8 mouse cellular contexts compared by ENCODE assay signal in genomic region chr17:88505275-88505723, GRCm38 (mm10). TPM values are rescaled to one million over a fixed set of nuclear protein-coding genes. Genes with fewer than 3 reads are reported as not detected.
DNase-seq lines count a peak whose midpoint lies in the region; ATAC-seq and TF ChIP-seq lines count a peak whose summit lies in the region.

No protein-coding gene starts in this region.

- peak overlapping the region; percentile 84; the same call in 1 of the 2 replicates for H3K27ac ChIP-seq in layer of hippocampus, adult 2 months
- H3K27ac ChIP-seq in forebrain, postnatal 0 days (ENCODE audit: low read depth, low read length): 0 out of 2 replicates have a peak overlapping the region, but pooled peaks have one; percentile 3
- H3K27ac ChIP-seq in midbrain, embryonic 14.5 days (replicated peaks; ENCODE audit: low read depth, low read length): 0 out of 2 replicates have a peak overlapping the region, but pooled peaks have one; percentile 38

- no peaks in the 10 kb centered on the region for H3K27me3 ChIP-seq in forebrain, postnatal 0 days (ENCODE audit: insufficient read depth, low read length)
- H3K27me3 ChIP-seq in midbrain, embryonic 14.5 days (ENCODE audit: control insufficient read depth, insufficient read depth, low read length): no peaks in the 10 kb centered on the region

- H3K4me2 ChIP-seq in forebrain, postnatal 0 days (ENCODE audit: low read depth): no peak overlapping the region
- H3K4me2 ChIP-seq in midbrain, embryonic 14.5 days (ENCODE audit: low read length): no peak overlapping the region

- H3K4me1 ChIP-seq in forebrain, postnatal 0 days (ENCODE audit: insufficient read depth): no peaks in the 10 kb centered on the region
- no peaks in the 10 kb centered on the region for H3K4me1 ChIP-seq in midbrain, embryonic 14.5 days (ENCODE audit: control insufficient read depth, insufficient read depth, low read length)

- no peak for TF ChIP-seq CTCF in layer of hippocampus, adult 2 months (conservative IDR thresholded peaks at IDR 0.05)
- no peak for TF ChIP-seq CTCF in forebrain, postnatal 0 days (IDR thresholded peaks at IDR 0.05; ENCODE audit: low read depth)

- no peaks in the 10 kb centered on the region for H3K9me3 ChIP-seq in forebrain, postnatal 0 days (ENCODE audit: low read length)
- no peaks in the 10 kb centered on the region for H3K9me3 ChIP-seq in midbrain, embryonic 14.5 days (ENCODE audit: control insufficient read depth, low read length)

- DNase-seq in layer of hippocampus, adult 2 months (ENCODE audit: low spot score in 2 of 2): peak; percentile 57
- no peak for DNase-seq in layer of hippocampus, postnatal 25 days (ENCODE audit: extremely low spot score in 1 of 2, low spot score in 1 of 2)
- DNase-seq in forebrain, postnatal 0 days: peak; percentile 67
- peak; percentile 33 for DNase-seq in midbrain, embryonic 14.5 days
- DNase-seq in urinary bladder, postnatal 36 days (ENCODE audit: low spot score in 2 of 2): no peak
- DNase-seq in adrenal gland, postnatal 36 days: no peak
- DNase-seq in urinary bladder, postnatal 10 days (ENCODE audit: low spot score): no peak

- peak; percentile 84 for ATAC-seq in cerebellum, adult (ENCODE audit: insufficient number of reproducible peaks, low FRiP score, low TSS enrichment)
- ATAC-seq in forebrain, postnatal 0 days: peak; percentile 91
- peak; percentile 43; the same call in 1 of the 2 replicates for ATAC-seq in midbrain, embryonic 14.5 days (ENCODE audit: low FRiP score, low TSS enrichment)

- no peak overlapping the region for H3K4me3 ChIP-seq in layer of hippocampus, adult 2 months
- H3K4me3 ChIP-seq in forebrain, postnatal 0 days (ENCODE audit: low read depth, low read length): no peak overlapping the region
- H3K4me3 ChIP-seq in midbrain, embryonic 14.5 days (replicated peaks; ENCODE audit: low read depth, low read length): no peak overlapping the region

- H3K9ac ChIP-seq in forebrain, postnatal 0 days: no peak overlapping the region
- H3K9ac ChIP-seq in midbrain, embryonic 14.5 days (replicated peaks; ENCODE audit: low read length): no peak overlapping the region

- 19% methylated on average over 10 of the region's 10 CpGs for WGBS in forebrain, postnatal 0 days
- WGBS in midbrain, embryonic 14.5 days: 32% methylated on average over 10 of the region's 10 CpGs

- H3K36me3 ChIP-seq in forebrain, postnatal 0 days (ENCODE audit: insufficient read depth): no peaks in the 10 kb centered on the region
- H3K36me3 ChIP-seq in midbrain, embryonic 14.5 days (ENCODE audit: control insufficient read depth, insufficient read depth, low read length): no peaks in the 10 kb centered on the region

RNA-seq across cellular contexts. Expression of gene Ppp1r21, which starts 24.6 kb away (rescaled TPM):
- total RNA-seq in layer of hippocampus, adult 2 months (2021): 10 to 100 TPM; 82.8 to 87.7 TPM
- 10 to 100 TPM; 81.8 to 84.9 TPM for total RNA-seq in layer of hippocampus, postnatal 25 days (2021)
- 49.9 and 63.4 TPM in 2 replicates for total RNA-seq in forebrain, postnatal 0 days (2014; rRNA removed)
- 24.5 and 25.7 TPM in 2 replicates for polyA plus RNA-seq in forebrain, postnatal 0 days (2015; fragmentation: Nextera tagmentation; extraction: Ambion mirVana)
- 47.2 and 48.6 TPM in 2 replicates for polyA plus RNA-seq in midbrain, embryonic 14.5 days (2014; fragmentation: Nextera tagmentation; extraction: Ambion mirVana)
- total RNA-seq in adrenal gland, postnatal 36 days (2021): 10 to 100 TPM; 39.7 to 64.5 TPM

Comparison
In these comparisons a context has a peak if more than half of its experiments do, and no peak if none do; other contexts are left out.
1. DNase-seq: peak in layer of hippocampus, adult 2 months (2 of 2), forebrain, postnatal 0 days (single experiment) and midbrain, embryonic 14.5 days (single experiment); none in layer of hippocampus, postnatal 25 days (0 of 2), urinary bladder, postnatal 36 days (0 of 2), adrenal gland, postnatal 36 days (0 of 2) and urinary bladder, postnatal 10 days (single experiment).
2. H3K27ac ChIP-seq: peak in every context shown above with its lines; median percentile 84 in layer of hippocampus, adult 2 months; 38 in midbrain, embryonic 14.5 days; 3 in forebrain, postnatal 0 days.
3. Peak in every context shown above with its lines, with median percentiles within 50 percentile points of each other: ATAC-seq.